Mouse (Mus musculus) ES-E14 (cell line): ENCODE results near the gene Tmem221. TPM values are rescaled to one million over a fixed set of nuclear protein-coding genes. Genes with fewer than 3 reads are reported as not detected.

Source experiments
- DNase-seq: peaks from one replicate; pipeline ENCODE4 v3.0.0-alpha.2; 2013; ENCODE audit warnings: low read depth, low spot score
- H3K27ac ChIP-seq: 2 replicates; pipeline ENCODE4 v1.5.1; 2012; ENCODE audit warnings: low read depth, mild to moderate bottlenecking, low read length, moderate library complexity, mixed read lengths; ENCODE audit not compliant: poor library complexity, insufficient read depth, severe bottlenecking
- H3K36me3 ChIP-seq: 2 replicates; pipeline ENCODE4 v1.6.1; 2012; ENCODE audit warnings: mild to moderate bottlenecking, low read length, moderate library complexity, mixed read lengths; ENCODE audit not compliant: control insufficient read depth, poor library complexity, insufficient read depth, severe bottlenecking
- H3K4me1 ChIP-seq, 2 experiments: fragments of 150-350 bp in 1 of 2; sonication (generic) in 1 of 2; 2 replicates each; pipeline ENCODE4 v1.6.1; 2012; ENCODE audit warnings: low read length in 2 of 2, mild to moderate bottlenecking in 1 of 2, mixed read lengths in 1 of 2; ENCODE audit not compliant: control insufficient read depth in 2 of 2, insufficient read depth in 2 of 2, poor library complexity in 1 of 2
- H3K4me3 ChIP-seq, 2 experiments: fragments of 150-350 bp in 1 of 2; sonication (generic) in 1 of 2; 2 replicates each; pipeline ENCODE4 v1.5.1; 2012; ENCODE audit warnings: low read length in 2 of 2, low read depth in 1 of 2, mild to moderate bottlenecking in 1 of 2, mixed read lengths in 1 of 2; ENCODE audit not compliant: insufficient read depth in 1 of 2, poor library complexity in 1 of 2, severe bottlenecking in 1 of 2
- H3K9ac ChIP-seq: 2 replicates; pipeline ENCODE4 v1.6.1; 2012; ENCODE audit warnings: low read depth, mild to moderate bottlenecking, low read length, mixed read lengths; ENCODE audit not compliant: poor library complexity, insufficient read depth, severe bottlenecking
- H3K9me3 ChIP-seq: fragments of 150-350 bp; sonication (generic); 2 replicates; pipeline ENCODE4 v1.6.1; 2012; ENCODE audit warnings: low read depth, mild to moderate bottlenecking, low read length; ENCODE audit not compliant: control insufficient read depth, insufficient read depth
- CHD2 ChIP-seq: IDR thresholded peaks from 2 replicates; pipeline ENCODE4 v1.6.1; 2014; ENCODE audit warnings: mild to moderate bottlenecking, low read depth, low read length, inconsistent platforms
- HCFC1 ChIP-seq: IDR thresholded peaks from 2 replicates; pipeline ENCODE4 v1.6.1; 2012; ENCODE audit warnings: low read length, inconsistent platforms, borderline replicate concordance; ENCODE audit not compliant: insufficient read depth
- MAFK ChIP-seq: IDR thresholded peaks from 2 replicates; pipeline ENCODE4 v1.6.1; 2014; ENCODE audit warnings: mild to moderate bottlenecking, low read depth, low read length, inconsistent platforms; ENCODE audit not compliant: insufficient read depth
- ZC3H11A ChIP-seq: IDR thresholded peaks from 2 replicates; pipeline ENCODE4 v1.6.1; 2012; ENCODE audit warnings: low read depth, mild to moderate bottlenecking, inconsistent platforms, low read length, borderline replicate concordance
- ZNF384 ChIP-seq: IDR thresholded peaks from 2 replicates; pipeline ENCODE4 v1.6.1; 2012; ENCODE audit warnings: low read depth, low read length, inconsistent platforms
- in situ Hi-C, 2 experiments: fragments of 600-800 bp; cut with MboI; formaldehyde crosslinking; loops; one replicate each; pipeline ENCODE4 v1.15.1; 2025; ENCODE audit warnings: low sequenced_read_pairs in 2 of 2, inconsistent platforms in 1 of 2; ENCODE audit not compliant: unreplicated experiment in 2 of 2
- total RNA-seq: library from RNA; depleted of rRNA; stranded (reverse); fragments of 300-350 nt; gene quantifications from 2 replicates; pipeline ENCODE4 v1.2.3, GENCODE M21; 2012

The Tmem221 gene
- total RNA-seq, 1 experiment: 0.18 TPM

DNA sequence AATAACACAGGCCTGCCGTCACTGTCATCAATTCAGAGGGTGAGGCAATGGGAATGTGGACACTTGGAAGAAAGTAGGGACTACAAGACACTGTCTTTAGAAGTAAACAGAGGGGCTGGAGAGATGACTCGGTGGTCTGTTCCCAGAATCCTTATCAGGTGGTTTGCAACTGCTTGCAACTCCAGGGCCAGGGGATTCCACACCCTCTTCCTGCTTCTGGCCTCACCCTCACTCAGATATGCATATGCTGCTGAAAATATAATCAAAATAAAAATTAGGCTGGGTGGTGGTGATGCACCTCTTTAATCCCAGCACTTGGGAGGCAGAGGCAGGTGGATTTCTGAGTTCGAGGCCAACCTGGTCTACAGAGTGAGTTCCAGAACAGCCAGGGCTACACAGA, 1.4 kb upstream of the Tmem221 start:
- Histone ChIP-seq H3K27ac (no peak overlapping the region), H3K9me3 (no peaks in the 10 kb centered on the region), H3K4me1 (no peaks in the 10 kb centered on the region; a peak in 1 of 4 replicates), H3K4me3 (no peak overlapping the region), H3K9ac (no peak overlapping the region), H3K36me3 (no peaks in the 10 kb centered on the region)
- no peak for DNase-seq
- in situ Hi-C loops: no loop called here
- TF ChIP-seq ZNF384: no peak
- no peak for TF ChIP-seq CHD2
- no peak for TF ChIP-seq HCFC1
- TF ChIP-seq ZC3H11A: no peak
- TF ChIP-seq MAFK: no peak

DNA sequence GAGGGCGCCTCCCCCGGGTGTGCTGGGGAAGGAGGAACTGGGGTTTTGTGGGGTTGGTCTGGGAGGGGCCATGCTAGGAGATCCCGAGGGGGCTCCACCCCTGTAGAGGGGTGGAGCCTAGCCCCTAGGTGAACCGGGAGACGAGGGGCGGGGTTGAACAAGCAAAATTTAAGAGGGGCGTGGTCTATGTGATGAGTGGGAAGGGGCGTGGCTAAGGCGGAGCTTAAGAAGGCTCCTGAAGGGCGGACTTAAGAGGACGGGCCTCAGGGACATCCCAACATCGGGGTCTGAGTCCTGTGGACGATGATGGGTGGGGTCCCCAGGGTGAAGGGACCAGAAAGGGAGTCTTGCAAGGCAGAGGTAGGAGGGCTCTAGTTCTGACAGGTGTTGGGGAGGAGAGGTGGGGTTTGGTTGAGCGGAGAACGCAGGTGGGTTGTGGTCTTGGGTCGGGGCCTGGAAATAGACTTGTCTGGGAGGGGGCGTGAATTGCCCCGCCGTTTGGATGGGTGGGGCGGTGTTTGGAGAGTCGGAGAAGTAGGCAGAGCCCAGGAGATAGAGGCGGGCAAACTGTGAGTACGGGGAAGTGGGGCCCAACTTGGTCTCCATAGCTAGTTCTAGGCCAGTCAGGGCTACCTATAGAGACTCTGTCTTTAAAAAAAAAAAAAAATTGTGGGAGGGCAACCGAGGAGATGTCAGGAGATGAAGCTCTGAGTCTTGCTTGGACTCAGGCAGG, 453 bp upstream of the Tmem221 start:
- Histone ChIP-seq H3K27ac (no peak overlapping the region), H3K4me1 (no peaks in the 10 kb centered on the region; a peak in 1 of 4 replicates), H3K4me3 (peak overlapping the region; percentile 73 to 74), H3K36me3 (no peaks in the 10 kb centered on the region), H3K9ac (peak overlapping the region; percentile 70), H3K9me3 (no peaks in the 10 kb centered on the region)
- DNase-seq: peak; percentile 99
- no peak for TF ChIP-seq CHD2
- no peak for TF ChIP-seq HCFC1
- TF ChIP-seq ZC3H11A: no peak
- TF ChIP-seq MAFK: no peak
- TF ChIP-seq ZNF384: no peak
- in situ Hi-C loops: no loop called here

DNA sequence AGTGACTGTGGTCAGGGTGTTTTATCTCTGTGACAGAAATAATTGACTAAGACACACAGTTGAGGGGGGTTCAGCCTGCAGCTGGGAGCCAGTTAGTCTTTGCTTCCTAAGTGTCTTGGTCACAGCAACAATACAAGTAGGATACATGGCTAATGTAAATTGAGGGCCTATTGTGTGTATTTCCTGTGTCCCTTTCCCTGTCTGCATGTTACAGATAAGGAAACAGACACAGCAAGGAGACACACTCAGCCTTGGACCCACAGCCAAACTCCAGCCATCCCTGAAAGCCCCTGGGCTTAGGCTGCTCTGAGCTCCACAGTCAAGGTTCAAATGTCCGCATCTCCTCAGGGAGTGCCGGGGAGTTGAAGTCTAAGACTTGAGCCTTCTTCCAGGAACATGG, 4.0 kb downstream of the Tmem221 start:
- Histone ChIP-seq H3K9ac (no peak overlapping the region), H3K4me3 (no peak overlapping the region), H3K27ac (no peak overlapping the region), H3K4me1 (no peaks in the 10 kb centered on the region; a peak in 1 of 4 replicates), H3K36me3 (no peaks in the 10 kb centered on the region), H3K9me3 (no peaks in the 10 kb centered on the region)
- in situ Hi-C loops: no loop called here
- no peak for DNase-seq
- TF ChIP-seq HCFC1: no peak
- no peak for TF ChIP-seq MAFK
- no peak for TF ChIP-seq ZNF384
- TF ChIP-seq ZC3H11A: no peak
- TF ChIP-seq CHD2: no peak

DNA sequence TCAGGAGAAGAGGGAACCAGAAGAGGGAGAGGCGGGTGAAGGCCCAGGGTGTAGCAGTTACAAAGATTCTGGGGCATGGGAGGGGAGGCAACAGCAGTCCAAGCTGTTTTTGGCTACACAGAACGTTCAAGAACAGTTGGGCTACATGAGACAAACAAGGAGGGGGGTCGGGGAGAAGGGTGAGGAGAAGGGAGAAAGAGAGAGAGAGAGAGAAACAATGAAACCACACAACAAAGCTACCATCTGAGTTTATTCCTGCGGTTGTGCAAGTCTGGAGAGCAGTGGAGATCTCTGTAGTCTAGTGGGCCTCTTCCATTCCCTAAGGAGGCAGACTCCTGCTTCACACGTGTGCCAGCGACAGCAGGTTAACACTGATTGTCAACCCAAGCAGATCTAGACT, 4.7 kb downstream of the Tmem221 start:
- Histone ChIP-seq H3K9me3 (no peaks in the 10 kb centered on the region), H3K27ac (no peak overlapping the region), H3K4me1 (no peaks in the 10 kb centered on the region; a peak in 1 of 4 replicates), H3K9ac (no peak overlapping the region), H3K4me3 (no peak overlapping the region), H3K36me3 (no peaks in the 10 kb centered on the region)
- in situ Hi-C loops: no loop called here
- TF ChIP-seq CHD2 (no peak), MAFK (no peak), ZC3H11A (no peak), HCFC1 (no peak), ZNF384 (no peak)
- DNase-seq: no peak

DNA sequence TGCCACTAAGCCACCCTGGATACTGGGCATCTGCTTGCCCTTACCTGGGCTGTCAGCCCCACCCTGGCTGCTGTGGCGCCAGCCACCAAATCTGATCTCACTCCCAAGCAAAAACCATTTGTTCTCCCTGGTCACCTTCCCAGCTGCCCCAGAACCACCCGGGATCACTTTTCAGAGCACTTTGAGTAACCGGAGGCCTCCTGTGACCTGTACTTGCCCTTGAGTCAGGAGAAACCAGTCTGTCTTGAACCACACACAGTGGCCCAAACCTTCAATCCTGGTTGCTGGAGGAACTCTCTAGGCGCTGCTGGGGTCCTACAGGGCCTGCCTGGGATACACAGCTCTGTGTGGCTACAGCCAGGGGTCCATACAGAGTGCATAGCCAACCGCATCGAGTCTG, 5.9 kb downstream of the Tmem221 start:
- no peak for DNase-seq
- no peak overlapping the region for H3K27ac ChIP-seq

More for the DNA sequence above, 5.9 kb downstream of the Tmem221 start:
- no peak overlapping the region for H3K4me3 ChIP-seq
- peaks cover 4% of the 10 kb centered on the region; the same call in 1 of the 2 replicates for H3K36me3 ChIP-seq
- no peak for TF ChIP-seq MAFK
- TF ChIP-seq ZNF384: no peak
- TF ChIP-seq CHD2: no peak
- TF ChIP-seq ZC3H11A: no peak
- no peak overlapping the region for H3K9ac ChIP-seq
- no peaks in the 10 kb centered on the region; a peak in 1 of 4 replicates for H3K4me1 ChIP-seq
- H3K9me3 ChIP-seq: no peaks in the 10 kb centered on the region
- in situ Hi-C loops: no loop called here
